Mouse (Mus musculus): ENCODE data around the gene Il1f6. TPM values are rescaled to one million over a fixed set of nuclear protein-coding genes. Genes with fewer than 3 reads are reported as not detected.
"Not testable (repeated sequence)": the region's sequence is repeated elsewhere in the genome, so short reads cannot be mapped to it uniquely, and the experiment has no call there.

The Il1f6 gene
- polyA plus RNA-seq (2012; ENCODE audit: insufficient read depth, low replicate concordance): not detected in 2 replicates

DNA sequence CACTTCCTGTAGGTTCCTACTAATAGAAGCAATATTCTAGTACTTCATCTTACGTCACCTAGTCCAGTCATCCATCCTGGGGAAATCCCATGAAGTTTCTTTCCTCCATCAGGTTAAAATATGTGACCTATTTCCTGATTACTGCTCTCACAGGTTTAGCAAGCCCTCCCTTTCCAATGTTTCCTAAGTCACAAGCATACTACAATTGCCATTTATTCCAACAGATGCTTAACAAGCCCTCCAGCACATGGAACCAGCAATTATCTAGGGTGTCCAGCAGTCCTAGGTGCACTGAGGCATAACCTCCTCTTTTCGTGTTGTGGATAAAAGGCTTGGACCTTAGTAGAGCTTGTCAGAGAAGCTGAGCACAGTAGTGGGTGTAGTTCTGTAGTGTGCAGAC, at the start of gene Il1f6:
Il1f6 (plus strand) TSS at position 301 of the 400 bp plus-strand sequence.
- Histone ChIP-seq H3K4me1 (no peaks in the 10 kb centered on the region), H3K4me3 (replicated peaks) (no peak within 1 kb of the TSS), H3K9me3 (0 out of 2 replicates have a peak, but pooled peaks cover 6% of the 10 kb centered on the region), H3K36me3 (replicated peaks; ENCODE audit: low read length) (no peaks in the 10 kb centered on the region), H3K27me3 (replicated peaks) (no peaks in the 10 kb centered on the region)
- TF ChIP-seq GATA1 (IDR thresholded peaks at IDR 0.05; ENCODE audit: borderline replicate concordance, low read length) (no peak), FLI1 (IDR thresholded peaks at IDR 0.05; ENCODE audit: low read length) (no peak)

DNA sequence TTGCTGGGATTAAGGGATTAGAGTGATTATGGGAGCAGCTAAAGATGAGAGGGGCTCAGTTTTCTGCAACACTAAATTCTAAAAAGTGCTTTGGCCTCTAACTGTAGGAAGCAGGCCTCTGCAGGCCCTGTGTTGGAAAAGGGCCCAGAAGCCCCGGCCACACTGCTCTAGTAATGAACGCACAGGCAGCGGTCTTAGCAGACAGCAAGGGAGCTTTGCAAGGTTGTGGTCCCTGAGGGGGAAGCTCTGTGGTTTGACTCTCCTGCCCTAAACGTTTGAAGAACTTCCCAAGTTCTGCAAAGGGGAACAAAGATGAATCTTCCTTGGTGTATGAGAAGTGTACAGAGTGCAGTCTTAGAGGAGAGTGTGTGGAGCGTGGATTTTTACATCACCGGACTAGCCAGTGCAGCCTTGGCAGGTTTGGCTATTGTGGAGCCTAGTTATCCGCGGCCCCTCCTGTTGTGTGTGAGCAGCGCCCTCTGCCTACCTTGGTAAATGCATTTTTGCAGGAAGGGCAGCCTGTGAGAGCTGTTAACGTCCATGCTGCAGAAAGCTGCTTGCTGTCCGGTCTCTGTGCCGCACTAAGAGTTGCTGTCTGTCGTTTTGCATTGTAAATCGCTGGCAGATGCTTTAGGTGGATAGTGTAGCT, 33.4 kb upstream of the Il1f6 start:
- not testable (repeated sequence) for H3K4me1 ChIP-seq; H3K36me3 ChIP-seq (replicated peaks; ENCODE audit: low read length); H3K9me3 ChIP-seq; H3K27me3 ChIP-seq (replicated peaks)
- peak overlapping the region; percentile 82 for H3K4me3 ChIP-seq (replicated peaks)

- H3K4me1 ChIP-seq; H3K27me3 ChIP-seq (replicated peaks); H3K4me3 ChIP-seq (replicated peaks); H3K9me3 ChIP-seq; H3K36me3 ChIP-seq (replicated peaks; ENCODE audit: low read length): not testable (repeated sequence)
These were observed 32.6 kb upstream of the Il1f6 start for GRCm38 (mm10) chr2:24182423-24183147.

DNA sequence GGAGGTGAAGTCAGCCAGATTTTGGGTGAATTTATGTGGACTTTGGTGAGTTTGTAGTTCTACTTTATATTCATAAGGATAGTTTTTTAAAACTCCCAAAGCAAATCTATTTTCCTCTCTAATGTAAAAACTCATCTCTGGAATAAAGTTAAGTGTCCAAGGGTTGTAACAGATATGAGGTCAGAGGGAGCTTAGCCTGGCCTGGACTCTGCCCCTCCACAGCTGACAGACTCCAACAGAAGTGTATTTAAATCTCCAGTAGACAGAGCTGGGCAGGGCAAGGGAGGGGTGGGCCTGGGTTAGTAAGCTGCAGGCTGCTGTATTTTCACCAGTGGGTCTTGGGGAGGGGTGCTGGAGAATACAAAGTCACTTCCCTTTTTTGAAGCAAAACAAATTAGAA, 31.1 kb upstream of the Il1f6 start:
- H3K27me3 ChIP-seq (replicated peaks); H3K36me3 ChIP-seq (replicated peaks; ENCODE audit: low read length); H3K4me3 ChIP-seq (replicated peaks); H3K4me1 ChIP-seq; H3K9me3 ChIP-seq: not testable (repeated sequence)

DNA sequence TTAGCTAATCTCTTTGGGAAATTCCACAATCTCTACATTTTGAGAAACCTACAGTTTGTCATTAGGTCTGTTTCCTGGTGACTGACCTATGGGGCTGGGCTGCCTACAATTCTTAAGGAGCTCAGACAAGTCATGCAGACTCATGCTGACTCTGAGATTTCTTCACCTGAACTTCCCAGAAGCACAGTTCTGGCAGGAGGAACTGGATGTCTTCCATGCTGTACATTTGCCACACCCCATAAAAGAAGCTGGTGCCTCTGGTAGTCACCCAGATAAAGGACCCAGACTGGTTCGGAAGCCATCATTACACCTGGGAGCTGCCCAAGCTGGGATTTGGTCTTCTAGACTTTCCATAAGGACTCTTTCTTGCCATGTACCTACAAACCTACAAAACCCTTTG, 29.0 kb upstream of the Il1f6 start, which contains the start of gene Il1f9:
Il1f9 (plus strand) TSS at position 301 of the 400 bp plus-strand sequence.
- Histone ChIP-seq H3K9me3 (no peaks in the 10 kb centered on the region), H3K27me3 (replicated peaks) (no peaks in the 10 kb centered on the region), H3K4me3 (replicated peaks) (no peak within 1 kb of the TSS), H3K36me3 (replicated peaks; ENCODE audit: low read length) (no peaks in the 10 kb centered on the region), H3K4me1 (peaks cover 6% of the 10 kb centered on the region; the same call in 1 of the 2 replicates)
- no peak for TF ChIP-seq GATA1 (IDR thresholded peaks at IDR 0.05; ENCODE audit: borderline replicate concordance, low read length)
- TF ChIP-seq FLI1 (IDR thresholded peaks at IDR 0.05; ENCODE audit: low read length): no peak

- no peak overlapping the region for H3K4me3 ChIP-seq (replicated peaks)
- H3K9me3 ChIP-seq: no peaks in the 10 kb centered on the region
- no peaks in the 10 kb centered on the region for H3K36me3 ChIP-seq (replicated peaks; ENCODE audit: low read length)
- no peaks in the 10 kb centered on the region for H3K27me3 ChIP-seq (replicated peaks)
- TF ChIP-seq FLI1 (IDR thresholded peaks at IDR 0.05; ENCODE audit: low read length) (no peak), GATA1 (IDR thresholded peaks at IDR 0.05; ENCODE audit: borderline replicate concordance, low read length) (no peak)
- no peaks in the 10 kb centered on the region for H3K4me1 ChIP-seq
These were observed 27.6 kb upstream of the Il1f6 start for GRCm38 (mm10) chr2:24187585-24187984.

DNA sequence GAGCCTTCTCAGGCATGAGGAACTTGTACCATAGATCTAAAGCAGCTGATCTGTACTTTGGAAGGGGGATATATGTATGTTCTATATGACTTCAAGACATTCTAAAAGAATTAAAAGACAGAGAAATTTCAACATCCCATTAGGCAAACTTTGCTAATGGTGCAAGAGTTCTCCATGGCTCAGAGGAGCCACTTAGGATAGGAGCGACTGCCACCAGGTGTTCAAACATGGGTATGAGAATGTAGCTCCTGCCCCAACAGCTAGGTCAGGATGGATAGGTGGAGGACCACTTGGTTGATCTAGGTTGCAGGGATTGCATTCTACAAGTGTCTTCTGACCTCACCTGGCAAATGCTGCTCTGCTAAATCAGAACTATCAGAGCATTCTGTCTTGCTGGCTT, 27.0 kb upstream of the Il1f6 start:
- Histone ChIP-seq H3K36me3 (replicated peaks; ENCODE audit: low read length) (no peaks in the 10 kb centered on the region), H3K9me3 (no peaks in the 10 kb centered on the region), H3K4me3 (replicated peaks) (no peak overlapping the region), H3K27me3 (replicated peaks) (no peaks in the 10 kb centered on the region), H3K4me1 (no peaks in the 10 kb centered on the region)
- no peak for TF ChIP-seq FLI1 (IDR thresholded peaks at IDR 0.05; ENCODE audit: low read length)
- no peak for TF ChIP-seq GATA1 (IDR thresholded peaks at IDR 0.05; ENCODE audit: borderline replicate concordance, low read length)

GRCm38 (mm10) chr2:24227191-24227590, 12.0 kb downstream of the Il1f6 start:
- no peak for TF ChIP-seq GATA1 (IDR thresholded peaks at IDR 0.05; ENCODE audit: borderline replicate concordance, low read length)
- no peaks in the 10 kb centered on the region for H3K27me3 ChIP-seq (replicated peaks)
- no peaks in the 10 kb centered on the region for H3K4me1 ChIP-seq
- H3K9me3 ChIP-seq: peaks cover 3% of the 10 kb centered on the region; the same call in 1 of the 2 replicates
- no peaks in the 10 kb centered on the region for H3K36me3 ChIP-seq (replicated peaks; ENCODE audit: low read length)
- no peak overlapping the region for H3K4me3 ChIP-seq (replicated peaks)

- Histone ChIP-seq H3K4me1 (no peaks in the 10 kb centered on the region), H3K9me3 (no peaks in the 10 kb centered on the region), H3K4me3 (replicated peaks) (no peak overlapping the region), H3K27me3 (replicated peaks) (no peaks in the 10 kb centered on the region), H3K36me3 (replicated peaks; ENCODE audit: low read length) (no peaks in the 10 kb centered on the region)
- TF ChIP-seq GATA1 (IDR thresholded peaks at IDR 0.05; ENCODE audit: borderline replicate concordance, low read length) (no peak), FLI1 (IDR thresholded peaks at IDR 0.05; ENCODE audit: low read length) (no peak)
These were observed 52.3 kb downstream of the Il1f6 start for GRCm38 (mm10) chr2:24267503-24267902.

GRCm38 (mm10) chr2:24273619-24274018, 58.4 kb downstream of the Il1f6 start:
- Histone ChIP-seq H3K4me3 (replicated peaks) (no peak overlapping the region), H3K4me1 (no peaks in the 10 kb centered on the region), H3K27me3 (replicated peaks) (no peaks in the 10 kb centered on the region), H3K36me3 (replicated peaks; ENCODE audit: low read length) (no peaks in the 10 kb centered on the region), H3K9me3 (no peaks in the 10 kb centered on the region)
- TF ChIP-seq FLI1 (IDR thresholded peaks at IDR 0.05; ENCODE audit: low read length) (no peak), GATA1 (IDR thresholded peaks at IDR 0.05; ENCODE audit: borderline replicate concordance, low read length) (no peak)

Data from megakaryocyte, embryonic 14.5 days (primary cell).